Mouse (Mus musculus) forebrain, embryonic 11.5 days (tissue): ENCODE measurements at regions not wholly inside any gene's neighbourhood (a gene's known extent, or its start where the extent isn't known, plus 50 kb on each side); places are given as distances from the start of the nearest gene placed in this dataset.

Source experiments
- ATAC-seq: fragments of 200-750 bp; cut with Nextera tagmentation; replicated peaks from 2 replicates; pipeline ENCODE4 v1.8.0; 2017; ENCODE audit warnings: moderate TSS enrichment; ENCODE audit not compliant: low FRiP score
- DNase-seq: peaks from one replicate; pipeline ENCODE4 v3.0.0-alpha.2; 2017; ENCODE audit warnings: low spot score
- H3K27ac ChIP-seq: fragments of 300-500 bp; sonication (generic); 2 replicates; pipeline ENCODE4 v1.5.1; 2014; ENCODE audit warnings: low read depth, low read length
- H3K27me3 ChIP-seq: fragments of 300-500 bp; sonication (generic); 2 replicates; pipeline ENCODE4 v1.6.1; 2014; ENCODE audit warnings: mild to moderate bottlenecking, low read length, mixed read lengths; ENCODE audit not compliant: control insufficient read depth, insufficient read depth
- H3K36me3 ChIP-seq: fragments of 300-500 bp; sonication (generic); 2 replicates; pipeline ENCODE4 v1.6.1; 2014; ENCODE audit warnings: mild to moderate bottlenecking, low read length, moderate library complexity, mixed read lengths; ENCODE audit not compliant: control insufficient read depth, insufficient read depth
- H3K4me1 ChIP-seq: fragments of 300-500 bp; sonication (generic); replicated peaks from 2 replicates; pipeline ENCODE4 v1.6.1; 2014; ENCODE audit warnings: low read length, mixed read lengths; ENCODE audit not compliant: control insufficient read depth, insufficient read depth
- H3K4me2 ChIP-seq: fragments of 300-500 bp; sonication (generic); 2 replicates; pipeline ENCODE4 v1.6.1; 2014; ENCODE audit warnings: low read depth, mild to moderate bottlenecking, low read length, moderate library complexity, mixed read lengths; ENCODE audit not compliant: severe bottlenecking
- H3K4me3 ChIP-seq: fragments of 300-500 bp; sonication (generic); 2 replicates; pipeline ENCODE4 v1.5.1; 2014; ENCODE audit warnings: low read depth, low read length
- H3K9ac ChIP-seq: fragments of 300-500 bp; sonication (generic); 2 replicates; pipeline ENCODE4 v1.6.1; 2014; ENCODE audit warnings: low read length
- H3K9me3 ChIP-seq: fragments of 300-500 bp; sonication (generic); 2 replicates; pipeline ENCODE4 v1.6.1; 2016; ENCODE audit warnings: low read length, mixed read lengths; ENCODE audit not compliant: control insufficient read depth
- WGBS: fragments of 180-500 bp; shearing (Covaris S2); extraction: QIAGEN DNeasy Blood & Tissue Kit; methylation state at CpG from one replicate; pipeline ENCODE4 v1.1.7; 2014; 5-methylcytosine and 5-hydroxymethylcytosine counted together

DNA sequence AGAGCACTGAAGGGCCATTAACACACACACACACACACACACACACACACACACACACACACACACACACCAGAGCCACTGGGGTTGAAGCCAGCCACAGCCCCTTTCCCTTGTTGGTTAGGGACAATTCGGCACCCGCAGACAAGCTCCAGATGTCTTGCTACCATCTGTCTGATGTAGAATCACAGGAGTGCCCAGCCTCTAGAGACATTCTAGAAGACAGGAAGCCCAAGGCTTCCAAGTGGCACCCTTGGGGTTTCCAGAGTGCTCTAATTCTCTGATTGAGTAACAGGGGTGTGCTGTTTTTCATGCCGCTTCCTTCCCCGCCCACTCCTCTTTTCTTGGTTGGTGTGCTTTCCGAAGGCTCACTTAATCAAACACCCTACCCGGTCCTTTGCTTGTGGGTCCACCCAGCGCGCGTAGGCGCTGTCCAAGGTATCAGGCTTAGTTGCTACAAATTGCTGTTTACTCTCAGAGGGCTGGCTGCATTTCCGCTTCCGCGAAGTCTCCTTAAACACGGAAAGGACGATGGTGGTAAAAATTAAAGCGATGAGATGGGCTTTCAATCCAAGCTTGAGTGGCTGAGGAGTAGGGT is 59.5 kb upstream of the Zbtb18 start:
- Histone ChIP-seq H3K27me3 (no peaks in the 10 kb centered on the region), H3K9ac (no peak overlapping the region), H3K27ac (no peak overlapping the region), H3K9me3 (no peaks in the 10 kb centered on the region), H3K36me3 (no peaks in the 10 kb centered on the region), H3K4me1 (peaks cover 2% of the 10 kb centered on the region; the same call in 1 of the 2 replicates), H3K4me2 (no peak overlapping the region), H3K4me3 (no peak overlapping the region)
- WGBS, result 22% methylated on average over 16 of the region's 16 CpGs
- DNase-seq (peak; percentile 65), ATAC-seq (0 out of 2 replicates have a peak, but pooled peaks have one; percentile 15)

DNA sequence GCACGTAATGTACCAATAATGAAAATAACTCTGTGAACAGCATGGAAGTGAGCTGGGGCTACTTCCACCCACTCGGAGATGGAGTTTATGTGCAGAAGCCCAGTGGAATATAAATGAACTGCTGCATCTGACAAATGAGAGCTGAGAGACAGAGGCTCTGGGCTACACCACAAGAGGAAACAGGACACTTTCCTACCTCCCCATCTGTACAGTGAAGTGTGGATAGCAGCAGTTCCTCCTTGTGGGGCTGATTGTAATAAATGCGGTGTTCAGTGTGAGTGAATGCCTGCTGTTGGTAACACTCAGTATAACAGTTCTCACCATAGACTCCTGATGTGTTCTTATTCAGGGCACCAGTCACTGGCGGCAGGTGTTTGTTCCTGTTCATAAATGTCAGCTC is 60.0 kb upstream of the Zbtb18 start:
- Histone ChIP-seq H3K9me3 (no peaks in the 10 kb centered on the region), H3K27ac (no peak overlapping the region), H3K36me3 (no peaks in the 10 kb centered on the region), H3K4me1 (peaks cover 2% of the 10 kb centered on the region; the same call in 1 of the 2 replicates), H3K4me2 (no peak overlapping the region), H3K9ac (no peak overlapping the region), H3K4me3 (no peak overlapping the region), H3K27me3 (no peaks in the 10 kb centered on the region)
- ATAC-seq (0 out of 2 replicates have a peak, but pooled peaks have one; percentile 24), DNase-seq (no peak)
- 88% methylated on average over 4 of the region's 4 CpGs for WGBS

DNA sequence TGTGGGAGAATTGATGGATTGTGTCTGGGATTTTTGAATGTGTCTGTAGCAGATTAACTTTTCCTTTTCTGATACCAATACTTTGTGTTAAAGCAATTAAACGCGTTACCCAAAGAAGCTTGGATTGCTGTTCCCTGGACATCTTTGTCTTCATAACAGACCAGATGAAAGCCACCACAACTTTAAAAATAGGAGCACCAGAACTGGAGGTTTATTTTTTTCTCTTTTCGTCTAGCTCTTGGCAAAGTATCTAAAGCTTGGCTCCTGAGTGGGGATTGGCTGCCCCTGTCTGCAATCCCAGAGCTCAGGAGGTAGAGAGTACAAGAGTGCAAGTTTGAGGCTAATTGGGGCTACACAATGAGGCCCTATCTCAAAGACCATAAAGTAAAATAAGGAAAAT is 64.0 kb upstream of the Zbtb18 start:
- 71% methylated on average over 3 of the region's 3 CpGs for WGBS
- Histone ChIP-seq H3K9me3 (no peaks in the 10 kb centered on the region), H3K4me1 (peaks cover 10% of the 10 kb centered on the region), H3K27me3 (no peaks in the 10 kb centered on the region), H3K36me3 (no peaks in the 10 kb centered on the region), H3K27ac (no peak overlapping the region), H3K4me2 (no peak overlapping the region), H3K4me3 (no peak overlapping the region), H3K9ac (no peak overlapping the region)
- no peak for ATAC-seq
- DNase-seq, result no peak

DNA sequence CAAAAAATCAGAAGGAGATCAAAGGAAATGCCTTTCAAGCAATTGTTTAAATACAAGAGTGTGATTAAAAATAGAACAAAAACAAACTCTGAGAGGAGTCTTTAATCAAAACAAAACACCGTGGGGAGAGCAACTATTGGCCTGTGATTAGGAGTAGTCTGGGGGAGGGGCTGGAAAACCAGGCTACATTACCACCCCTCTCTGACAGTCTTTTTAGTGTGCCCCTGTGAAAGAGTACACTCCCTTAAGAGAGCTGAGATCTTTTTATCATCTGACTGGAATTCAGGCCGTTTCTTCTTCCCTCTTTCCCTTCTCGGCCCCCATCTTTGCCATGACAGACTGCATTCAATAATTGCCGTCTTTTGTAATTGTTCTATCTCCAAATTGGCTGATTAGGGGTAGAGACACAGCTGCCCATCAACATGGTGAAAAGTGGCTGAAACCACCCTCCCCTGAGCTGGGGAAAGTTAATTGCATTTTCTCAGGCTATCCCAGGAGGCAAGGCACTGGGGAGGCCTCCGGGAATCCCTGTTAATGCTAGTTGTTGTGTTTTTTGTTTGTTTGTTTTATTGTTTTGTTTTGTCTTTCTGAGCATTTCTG is 68.8 kb upstream of the Zbtb18 start:
- H3K27ac ChIP-seq, result 0 out of 2 replicates have a peak overlapping the region, but pooled peaks have one; percentile 25
- peak; percentile 63 for DNase-seq

DNA sequence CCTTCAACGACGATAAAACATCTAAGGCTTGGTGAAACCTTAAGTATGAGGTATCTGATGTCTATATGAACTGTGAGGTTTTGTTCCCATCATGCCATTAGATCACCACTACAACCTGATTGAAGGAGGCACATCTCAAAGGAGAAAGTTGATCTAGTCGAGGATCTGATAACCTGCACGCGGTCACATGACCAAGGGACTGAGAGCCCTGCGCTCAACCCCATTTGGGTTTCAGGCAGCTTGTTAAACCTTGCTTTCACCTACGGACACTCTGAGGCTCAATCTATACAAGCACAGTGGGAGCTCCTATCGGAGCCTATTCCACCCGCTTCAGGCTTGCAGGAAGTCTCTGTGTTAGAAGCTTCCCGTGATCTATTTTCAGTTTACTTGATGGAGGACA is 70.1 kb upstream of the Zbtb18 start:
- H3K27me3 ChIP-seq, result no peaks in the 10 kb centered on the region
- no peaks in the 10 kb centered on the region for H3K9me3 ChIP-seq
- ATAC-seq, result no peak
- H3K9ac ChIP-seq, result no peak overlapping the region
- H3K4me2 ChIP-seq, result no peak overlapping the region
- no peak overlapping the region for H3K27ac ChIP-seq
- no peak overlapping the region for H3K4me3 ChIP-seq
- no peaks in the 10 kb centered on the region for H3K36me3 ChIP-seq
- DNase-seq, result no peak
- 58% methylated on average over 10 of the region's 10 CpGs for WGBS
- H3K4me1 ChIP-seq, result peaks cover 10% of the 10 kb centered on the region

More for the DNA sequence above, 68.8 kb upstream of the Zbtb18 start:
- Histone ChIP-seq H3K9me3 (no peaks in the 10 kb centered on the region), H3K36me3 (no peaks in the 10 kb centered on the region), H3K27me3 (no peaks in the 10 kb centered on the region), H3K4me2 (no peak overlapping the region; the same call in 1 of the 2 replicates), H3K4me3 (no peak overlapping the region), H3K9ac (0 out of 2 replicates have a peak overlapping the region, but pooled peaks have one; percentile 0), H3K4me1 (peaks cover 10% of the 10 kb centered on the region)
- WGBS, result 7% methylated on average over 5 of the region's 5 CpGs
- peak; percentile 90 for ATAC-seq

DNA sequence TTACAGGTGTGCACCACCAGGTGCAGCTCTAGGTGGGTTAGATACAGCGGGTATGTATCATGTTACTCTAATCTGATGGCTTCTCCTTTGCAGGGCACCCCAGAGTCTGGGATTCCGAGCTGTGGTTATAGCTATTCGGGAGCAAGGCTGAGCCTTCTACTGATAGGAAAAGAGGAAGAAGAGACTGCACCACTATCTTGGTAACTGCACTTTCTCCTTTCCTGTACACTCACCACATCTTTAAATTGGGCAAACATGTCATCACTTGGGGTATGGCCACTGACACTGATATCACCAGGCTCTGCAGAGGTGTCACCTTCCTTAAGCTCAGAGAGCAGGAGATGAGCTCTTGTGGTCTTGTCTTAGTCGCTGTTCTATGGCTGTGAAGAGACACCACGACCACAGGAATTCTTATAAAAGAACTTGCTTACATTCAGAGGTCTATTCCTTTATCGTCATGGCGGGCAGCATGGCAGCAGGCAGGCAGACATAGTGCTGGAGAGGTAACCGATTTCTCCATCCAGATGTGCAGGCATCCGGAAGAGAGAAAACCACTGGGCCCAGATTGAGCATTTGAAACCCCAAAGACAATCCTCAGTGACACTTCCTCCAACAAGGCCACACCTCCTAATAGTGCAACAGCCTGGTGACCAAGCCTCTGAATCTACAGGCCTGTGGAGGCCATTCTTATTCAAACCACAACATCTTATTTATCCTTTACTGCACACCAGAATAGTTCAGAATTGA is 74.1 kb upstream of the Zbtb18 start:
- no peaks in the 10 kb centered on the region for H3K9me3 ChIP-seq
- no peak overlapping the region for H3K27ac ChIP-seq
- H3K4me1 ChIP-seq, result 0 out of 2 replicates have a peak, but pooled peaks cover 1% of the 10 kb centered on the region
- H3K27me3 ChIP-seq, result no peaks in the 10 kb centered on the region
- H3K4me3 ChIP-seq, result no peak overlapping the region
- H3K9ac ChIP-seq, result no peak overlapping the region
- no peak for DNase-seq
- WGBS, result 91% methylated on average over 9 of the region's 9 CpGs
- no peak overlapping the region for H3K4me2 ChIP-seq
- ATAC-seq, result no peak
- no peaks in the 10 kb centered on the region for H3K36me3 ChIP-seq

DNA sequence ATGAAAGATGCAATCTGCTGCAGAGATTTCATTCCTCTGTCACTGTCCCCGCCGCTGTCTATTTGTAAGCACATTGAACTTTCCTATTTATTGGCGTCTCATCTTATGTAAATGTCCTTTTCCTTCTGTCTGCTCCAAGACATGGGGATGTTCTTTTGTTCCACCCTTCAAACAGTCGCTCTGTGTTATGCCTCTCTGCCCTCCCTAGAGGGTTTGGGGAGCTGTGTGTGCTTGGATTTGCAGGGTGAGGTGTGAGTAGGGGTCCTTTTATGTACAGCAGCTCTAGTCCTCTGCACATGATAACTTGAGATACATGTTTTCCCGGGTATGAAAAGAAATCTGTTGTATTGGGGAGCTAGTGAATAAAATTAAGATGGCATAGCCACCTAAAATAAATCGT is 75.2 kb upstream of the Zbtb18 start:
- no peaks in the 10 kb centered on the region for H3K36me3 ChIP-seq
- H3K9me3 ChIP-seq, result no peaks in the 10 kb centered on the region
- 61% methylated on average over 6 of the region's 6 CpGs for WGBS
- no peak overlapping the region for H3K4me3 ChIP-seq
- H3K9ac ChIP-seq, result no peak overlapping the region
- H3K27ac ChIP-seq, result no peak overlapping the region
- H3K4me2 ChIP-seq, result no peak overlapping the region
- ATAC-seq (no peak), DNase-seq (no peak)
- no peaks in the 10 kb centered on the region for H3K4me1 ChIP-seq
- no peaks in the 10 kb centered on the region for H3K27me3 ChIP-seq

DNA sequence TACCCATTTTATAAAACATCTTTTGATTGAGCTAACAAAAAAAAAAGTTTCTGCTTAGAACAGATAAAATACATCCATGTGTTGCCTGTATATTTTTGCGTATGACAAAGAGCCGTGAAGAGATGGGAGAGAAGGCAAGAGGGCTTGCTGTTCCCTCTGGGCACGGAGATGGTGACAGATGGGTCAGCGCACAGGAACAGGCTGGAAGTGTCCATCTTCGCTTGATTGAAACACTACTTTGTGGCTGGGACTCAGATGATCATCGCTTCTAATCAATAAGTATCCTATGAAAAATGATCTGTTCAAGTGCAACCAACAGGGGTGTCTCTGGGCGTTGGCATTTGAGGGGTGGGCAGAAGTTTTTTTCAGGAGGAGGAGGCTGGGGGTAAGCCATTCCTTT is 75.7 kb upstream of the Zbtb18 start:
- no peak overlapping the region for H3K27ac ChIP-seq
- WGBS, result 78% methylated on average over 7 of the region's 7 CpGs

More for the DNA sequence above, 75.7 kb upstream of the Zbtb18 start:
- H3K4me3 ChIP-seq, result no peak overlapping the region
- H3K36me3 ChIP-seq, result no peaks in the 10 kb centered on the region
- H3K27me3 ChIP-seq, result no peaks in the 10 kb centered on the region
- ATAC-seq (no peak), DNase-seq (no peak)
- H3K9ac ChIP-seq, result no peak overlapping the region
- H3K4me2 ChIP-seq, result no peak overlapping the region
- H3K4me1 ChIP-seq, result no peaks in the 10 kb centered on the region
- H3K9me3 ChIP-seq, result no peaks in the 10 kb centered on the region
